Mouse (Mus musculus): ENCODE data around the gene Klhl30.

Gene Klhl30

DNA sequence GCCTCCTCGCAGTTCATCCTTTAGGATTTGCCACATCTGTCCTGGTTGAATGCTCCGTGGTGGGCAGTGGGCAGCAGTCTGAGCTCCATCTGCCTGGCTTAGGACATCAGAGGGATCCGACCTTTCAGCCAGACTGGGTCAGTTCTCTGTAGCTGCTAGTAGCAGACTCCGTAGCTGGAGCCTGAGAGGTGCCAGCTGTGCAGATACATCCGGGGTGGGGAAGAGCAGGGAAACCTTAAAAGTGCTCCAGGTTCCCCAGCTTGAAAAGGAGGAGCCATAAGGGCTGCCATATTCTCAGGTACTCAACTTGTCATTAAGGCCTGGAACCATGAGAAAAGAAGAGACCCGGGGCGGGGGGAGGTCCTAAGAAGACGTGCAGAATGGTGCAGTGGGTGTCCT is 15.0 kb downstream of the Klhl30 start:
- no peak for DNase-seq

DNA sequence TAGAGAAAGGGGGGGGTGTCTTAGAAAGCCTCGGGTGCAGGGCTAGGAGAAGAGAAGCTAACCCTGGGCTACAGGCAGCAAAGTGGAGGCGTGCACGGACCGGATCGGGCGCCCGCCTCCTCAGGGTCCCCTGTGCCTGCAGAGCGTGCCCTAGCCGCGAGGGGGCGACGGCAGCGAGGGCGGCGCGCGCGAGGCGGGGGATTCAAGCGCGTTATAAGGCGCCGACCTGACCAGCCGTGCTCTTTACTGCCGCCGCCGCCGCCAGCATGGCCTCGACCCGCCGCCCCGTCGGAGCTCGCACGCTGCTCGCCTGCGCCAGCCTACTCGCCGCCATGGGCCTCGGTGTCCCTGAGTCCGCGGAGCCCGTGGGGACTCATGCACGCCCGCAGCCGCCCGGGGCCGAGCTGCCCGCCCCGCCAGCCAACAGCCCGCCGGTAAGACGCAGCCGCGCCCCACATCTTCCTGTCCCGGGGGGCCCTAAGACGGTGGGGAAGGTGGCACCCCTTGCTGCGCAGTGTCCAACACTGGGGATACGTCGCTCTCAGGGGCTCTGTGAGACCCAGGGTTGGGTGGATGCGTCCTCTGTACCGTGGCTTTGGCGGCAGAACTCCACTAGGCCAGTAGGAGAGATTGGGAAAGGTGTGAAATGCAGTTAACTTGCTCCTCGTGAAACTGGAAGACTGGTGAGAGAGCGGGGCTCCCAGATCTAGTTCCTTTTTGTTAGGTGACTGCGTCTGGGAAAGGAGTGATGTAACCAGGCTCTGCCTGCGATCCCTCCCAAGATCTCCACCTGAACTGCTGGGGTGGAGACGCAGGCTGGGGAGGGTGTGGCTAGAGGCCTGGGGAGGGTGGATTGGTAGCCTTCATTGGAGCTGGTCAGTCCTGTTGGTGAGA is 15.6 kb downstream of the Klhl30 start, which contains the start of gene Erfe:
Gene Erfe (plus strand): TSS at position 216 of the 894 bp plus-strand sequence.
- DNase-seq: peak; percentile 36

DNA sequence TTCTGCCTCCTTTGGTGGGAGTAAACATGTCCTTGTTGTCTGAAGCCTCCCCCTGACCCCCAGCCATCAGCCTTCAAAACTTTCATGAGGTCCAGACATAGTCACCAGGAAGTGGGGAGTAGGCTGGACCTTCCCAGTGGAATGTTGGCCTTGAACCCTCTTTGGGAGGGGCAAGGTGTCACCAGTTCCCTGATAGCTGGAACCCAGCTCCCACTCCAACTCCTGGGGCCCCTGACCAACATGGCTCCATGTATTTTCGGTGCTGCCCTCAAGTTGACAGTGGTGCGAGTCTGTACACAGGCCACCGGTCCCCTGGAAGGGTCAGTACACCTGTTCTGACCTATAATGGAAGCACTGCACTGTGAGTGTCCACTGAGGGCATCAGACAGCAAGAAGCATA is 16.5 kb downstream of the Klhl30 start:
- no peak for DNase-seq

DNA sequence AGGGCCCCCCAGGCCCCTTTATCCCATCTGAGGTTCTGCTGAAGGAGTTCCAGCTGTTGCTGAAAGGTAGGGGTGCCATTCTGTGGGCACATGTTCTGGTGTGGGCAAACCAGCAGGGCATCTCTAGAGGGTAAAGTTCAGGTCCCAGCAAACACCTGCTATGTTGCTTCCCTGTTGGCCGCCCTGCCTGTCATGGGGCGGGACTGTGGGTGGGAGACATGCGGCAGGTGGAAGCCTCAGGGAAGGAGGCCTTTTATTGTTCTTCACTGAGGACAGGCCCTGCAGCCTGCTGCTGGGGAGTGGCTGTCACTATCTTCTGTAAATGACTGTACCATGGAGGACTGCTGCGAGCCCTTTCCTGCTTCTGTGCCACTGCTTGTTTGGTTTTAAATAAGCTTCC is 18.6 kb downstream of the Klhl30 start:
- no peak for DNase-seq

DNA sequence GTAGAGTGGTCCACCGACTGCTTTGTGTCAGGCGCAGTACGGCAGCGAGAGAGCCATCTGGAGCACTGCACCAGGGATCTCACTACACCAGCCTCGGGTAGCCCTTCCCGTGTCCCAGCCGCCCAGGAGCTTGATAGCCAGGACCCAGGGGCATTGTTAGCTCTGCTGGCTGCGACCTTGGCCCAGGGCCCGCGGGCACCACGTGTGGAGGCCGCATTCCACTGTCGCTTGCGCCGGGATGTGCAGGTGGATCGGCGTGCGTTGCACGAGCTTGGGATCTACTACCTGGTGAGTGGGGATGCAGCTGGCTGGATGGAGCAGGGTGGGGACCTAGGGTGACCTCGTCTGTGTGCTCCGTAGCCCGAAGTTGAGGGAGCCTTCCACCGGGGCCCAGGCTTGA is 19.2 kb downstream of the Klhl30 start:
- DNase-seq: no peak

DNA sequence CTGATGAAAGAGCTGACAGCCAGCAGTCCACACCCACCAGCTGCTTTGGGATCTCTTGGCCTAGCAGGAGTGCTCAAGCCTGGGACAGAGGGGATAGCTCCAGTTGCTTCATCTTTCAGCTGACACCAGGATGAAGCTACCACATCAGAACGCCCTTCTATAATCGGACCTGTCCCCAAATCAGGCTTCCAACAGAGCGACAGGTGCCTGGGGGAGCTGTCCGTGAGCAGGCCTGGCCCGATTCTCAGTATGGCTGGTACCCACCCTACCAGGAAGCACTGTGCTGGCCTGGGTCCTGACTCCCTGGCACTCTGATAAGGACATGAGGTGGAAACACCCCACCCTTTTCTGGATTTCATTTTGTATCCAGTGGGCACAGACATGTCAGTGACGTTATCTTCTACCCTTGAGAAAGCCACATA is 22.6 kb downstream of the Klhl30 start:
- DNase-seq: no peak

DNA sequence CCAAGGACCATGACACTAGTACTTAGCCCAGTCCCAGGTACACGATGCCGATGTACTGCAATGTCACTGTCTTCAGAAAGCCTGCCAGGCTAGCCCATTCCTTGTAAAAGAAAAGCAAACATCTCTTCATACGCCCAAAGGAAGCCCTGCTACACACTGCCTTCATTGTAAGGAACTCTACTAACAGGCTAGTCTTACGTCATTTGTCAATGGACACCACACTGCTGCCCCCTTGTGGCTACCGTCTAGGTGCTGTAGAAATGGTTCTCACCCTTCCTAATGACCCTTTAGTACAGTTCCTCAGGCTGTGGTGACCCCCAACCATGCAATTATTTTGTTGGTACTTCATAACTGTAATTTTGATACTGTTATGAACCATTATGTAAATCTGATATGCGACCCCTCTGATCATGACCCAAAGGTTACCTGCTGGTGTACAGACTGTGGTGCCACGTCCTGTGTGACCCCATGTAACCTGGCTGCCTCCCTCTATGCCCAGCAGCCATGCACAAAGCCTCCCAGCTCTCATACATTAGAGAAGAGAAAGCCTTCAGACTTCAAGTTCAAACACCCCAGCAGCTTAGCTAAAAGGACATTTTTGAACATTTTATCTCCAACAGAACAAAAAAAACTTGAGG is 29.8 kb downstream of the Klhl30 start:
- peak; percentile 44 for DNase-seq

DNA sequence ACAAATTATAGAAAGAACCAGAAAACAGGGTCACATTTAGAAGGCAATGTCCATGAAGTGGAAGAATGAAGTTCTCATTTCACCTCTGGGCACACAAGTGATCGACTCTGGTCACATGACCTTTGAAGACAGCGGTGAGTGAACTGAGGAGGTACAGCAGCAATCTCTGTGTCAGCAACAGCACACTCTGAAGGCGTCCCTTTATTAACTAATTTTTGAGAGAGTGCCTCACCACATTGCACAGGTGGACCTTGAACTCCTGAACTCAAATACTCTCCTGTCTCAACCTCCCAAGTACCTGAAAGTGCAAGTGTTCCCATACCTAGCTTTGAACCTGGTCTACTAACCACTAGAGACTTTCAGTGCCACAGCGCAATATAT is 30.3 kb downstream of the Klhl30 start:
- no peak for DNase-seq

DNA sequence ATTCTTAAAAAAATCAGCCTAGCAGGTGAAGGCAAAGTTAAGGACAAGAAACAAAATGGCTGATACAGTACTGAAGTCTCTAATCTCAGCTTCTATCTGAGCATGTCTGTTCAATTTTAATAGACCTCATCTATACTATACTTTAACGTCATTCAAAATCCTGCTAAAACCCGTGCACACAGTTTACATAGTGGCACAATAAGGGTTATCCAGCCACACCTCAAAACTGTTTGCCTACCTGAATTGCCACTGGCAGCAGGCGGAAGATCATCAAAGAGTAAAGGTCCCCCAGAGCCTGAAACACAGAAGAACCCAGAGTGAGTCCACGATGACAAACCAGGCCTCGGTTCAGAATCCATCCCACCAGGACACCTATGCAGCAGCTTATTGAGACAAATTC is 39.6 kb downstream of the Klhl30 start:
- DNase-seq: no peak

DNA sequence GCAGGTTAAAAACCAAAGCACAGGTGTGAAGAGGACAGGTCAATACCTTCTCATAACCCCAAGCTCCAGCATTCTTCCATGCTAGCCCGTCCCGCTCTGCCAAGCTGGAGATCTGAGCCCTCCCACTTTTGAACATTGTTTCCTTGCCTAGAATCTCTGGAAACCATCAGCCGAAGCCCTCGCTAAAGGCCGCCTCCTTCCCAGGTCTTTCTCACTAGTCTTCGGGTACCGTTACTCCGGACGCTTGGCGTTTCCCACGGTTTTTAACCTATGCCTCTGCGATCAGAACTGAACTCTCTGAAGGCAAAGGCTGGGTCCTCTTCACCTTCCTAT is 47.1 kb downstream of the Klhl30 start:
- DNase-seq: peak; percentile 25

DNA sequence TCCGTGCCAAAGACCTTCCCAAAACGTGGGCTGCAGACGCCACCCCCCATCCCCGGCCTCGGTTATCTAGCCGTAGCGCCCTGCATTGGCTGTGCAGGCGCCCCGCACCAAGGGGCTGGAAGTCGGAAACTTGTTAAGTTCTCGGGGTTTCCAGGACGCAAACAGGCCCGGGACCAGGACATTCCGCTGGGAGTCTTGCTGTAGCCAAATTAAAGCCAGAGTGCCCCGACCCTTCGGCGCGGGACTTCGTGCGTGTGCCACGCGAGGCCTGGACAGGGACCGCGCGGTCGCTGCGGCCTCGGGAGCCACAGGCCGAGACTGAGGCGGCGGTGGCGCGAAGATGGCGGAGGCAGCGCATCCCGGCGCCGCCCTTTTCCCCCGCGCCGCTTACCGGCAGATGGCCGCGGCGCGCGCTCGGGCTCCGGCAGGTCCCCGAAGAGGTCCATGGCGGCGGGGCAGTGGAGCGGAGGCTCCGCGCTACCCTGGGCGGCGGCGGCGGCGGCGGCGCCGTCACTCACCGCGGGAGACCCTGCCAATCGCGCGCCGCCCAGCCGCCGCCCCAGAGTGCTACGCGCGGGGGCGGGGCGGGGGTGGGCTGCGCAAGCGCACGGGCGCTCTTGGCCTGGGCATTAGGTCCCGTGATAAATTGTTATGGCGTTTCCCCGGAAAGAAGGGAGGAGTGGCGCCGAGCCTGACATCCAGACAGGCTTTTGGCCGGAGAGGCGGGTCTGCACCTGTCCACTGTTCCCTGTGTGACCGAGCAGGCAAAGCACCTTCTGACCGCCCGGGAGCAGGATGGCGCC is 47.6 kb downstream of the Klhl30 start, which contains the start of gene Ilkap:
Gene Ilkap (minus strand): TSS at position 556 of the 803 bp plus-strand sequence.
- peak; percentile 81 for DNase-seq

DNA sequence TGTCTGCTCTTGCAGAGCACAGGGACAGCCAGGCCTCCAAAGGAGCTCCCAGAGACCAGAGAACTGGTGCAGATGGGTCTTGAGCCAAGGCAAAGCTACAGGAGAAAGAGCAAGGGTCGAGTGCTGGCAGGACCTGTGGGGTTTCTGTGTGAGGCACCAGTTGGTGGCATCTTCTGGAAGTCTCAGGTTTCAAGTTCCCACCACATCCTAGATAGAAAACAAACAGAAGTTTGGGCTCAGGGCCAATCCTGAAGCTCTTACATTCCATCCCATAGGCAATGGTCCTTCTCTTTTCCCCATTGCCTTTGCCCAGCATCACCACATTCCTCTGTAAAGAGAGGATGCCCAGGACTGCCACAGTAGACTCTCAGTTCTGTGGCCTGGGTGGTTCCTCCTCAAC is 54.2 kb downstream of the Klhl30 start:
- DNase-seq: no peak

DNA sequence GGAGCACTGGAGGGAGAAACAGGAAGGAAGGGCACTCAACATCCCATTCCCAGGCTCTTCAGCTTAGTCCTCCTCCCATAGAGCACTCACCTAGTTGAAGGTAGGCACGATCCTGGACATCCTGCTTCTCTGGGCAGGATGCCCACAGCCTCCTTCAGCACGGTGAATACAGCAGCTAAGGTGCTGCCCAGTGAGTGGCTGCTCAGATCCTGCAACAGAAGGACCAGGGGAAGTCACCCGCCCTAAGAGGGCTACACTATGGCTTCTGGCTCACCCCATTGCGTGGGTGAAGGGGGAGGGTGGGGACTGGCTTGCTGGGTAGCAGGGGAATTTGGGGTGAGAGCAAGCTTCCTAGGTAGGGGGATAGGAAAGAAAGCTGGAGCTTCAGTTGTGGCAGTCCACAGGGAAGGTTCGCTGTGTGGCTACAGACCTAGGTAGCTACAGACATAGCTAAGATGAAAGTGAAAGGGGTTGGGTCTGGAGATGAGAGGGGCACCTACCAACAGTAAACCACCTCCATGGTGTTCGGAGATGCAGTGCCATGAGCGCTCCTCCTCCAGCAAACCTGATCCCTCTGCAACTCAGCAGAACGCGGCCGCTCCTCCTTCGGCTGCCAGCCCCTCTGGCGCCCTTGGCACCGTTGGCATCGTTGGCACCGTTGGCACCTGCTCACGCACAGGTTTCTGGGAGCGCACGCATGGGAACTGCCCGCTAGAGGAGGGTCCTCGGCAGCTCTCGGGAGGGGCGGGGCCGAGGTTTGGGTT is 54.8 kb downstream of the Klhl30 start:
- DNase-seq: no peak

DNA sequence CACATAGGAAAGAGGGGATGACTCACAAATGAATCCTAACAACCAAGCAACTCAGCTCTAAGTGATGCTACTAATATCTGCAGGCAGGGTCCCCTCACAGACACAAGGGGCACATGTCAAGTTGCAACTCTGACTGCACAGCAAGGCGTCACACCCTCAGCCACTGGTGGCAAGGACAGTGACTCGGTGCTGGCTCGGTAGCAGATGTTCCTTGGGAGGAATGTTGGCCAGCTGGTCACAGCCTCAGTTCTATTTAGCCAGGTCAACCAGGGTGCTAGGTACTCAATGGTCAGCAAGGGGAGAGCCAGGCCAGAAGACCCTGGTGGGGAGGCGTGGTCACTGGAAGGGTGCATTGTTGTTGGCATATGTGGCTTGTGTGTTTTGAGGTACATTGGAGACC is 57.0 kb downstream of the Klhl30 start:
- no peak for DNase-seq

DNA sequence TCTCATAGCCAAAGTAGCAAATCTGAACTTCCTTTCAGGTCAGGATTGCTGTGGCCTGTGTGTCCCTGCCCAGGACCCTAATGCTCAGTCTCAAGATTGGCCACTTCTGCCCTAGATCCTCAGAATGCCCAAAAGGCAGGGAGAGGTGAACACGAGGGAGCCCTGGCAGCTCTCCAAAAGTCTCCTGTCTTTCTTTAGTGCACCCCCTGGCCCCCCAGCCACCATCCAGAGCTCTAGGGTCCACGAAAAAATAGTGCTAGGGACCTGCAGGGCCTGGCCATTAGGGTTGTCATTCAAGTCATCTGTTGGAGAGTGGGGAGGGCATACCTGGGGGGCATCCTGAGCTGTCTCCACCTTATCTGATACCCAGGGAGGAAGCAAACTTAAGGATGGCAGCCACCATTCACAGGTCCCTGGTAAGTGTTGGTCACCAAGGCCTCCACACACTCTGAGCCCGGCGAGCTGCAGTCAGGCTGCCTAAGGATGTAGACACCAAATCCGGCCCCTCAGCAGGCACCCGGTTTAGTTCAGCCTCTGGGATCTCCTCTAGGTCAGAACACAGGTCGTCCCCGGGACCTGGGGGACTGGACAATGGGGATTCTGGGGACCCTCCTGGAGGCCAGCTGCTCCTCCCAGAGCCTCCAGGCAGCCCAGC is 60.9 kb downstream of the Klhl30 start:
- DNase-seq: no peak
